In the genomic region with DNA sequence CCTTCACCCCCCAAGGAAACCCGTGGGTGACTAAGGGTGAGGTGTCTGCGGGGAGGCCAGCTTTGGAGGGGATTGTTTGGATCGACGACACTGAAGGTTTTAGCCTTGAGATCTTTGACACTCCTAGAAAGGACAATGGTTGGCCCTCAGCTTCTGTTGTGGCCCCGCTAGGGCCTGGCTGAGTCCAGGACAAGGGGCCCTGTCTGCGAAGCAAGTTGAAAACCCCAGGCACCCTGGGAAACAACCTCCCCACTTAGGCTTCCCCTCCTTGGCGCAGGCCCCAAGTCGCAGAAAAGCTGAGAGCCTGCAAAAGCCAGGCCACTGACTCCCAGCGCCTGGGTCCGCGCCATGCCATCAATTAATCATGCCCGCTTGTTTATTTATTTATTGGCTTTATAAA, we compare ENCODE assay signal across 8 mouse cellular contexts. TPM values are rescaled to one million over a fixed set of nuclear protein-coding genes. Genes with fewer than 3 reads are reported as not detected.
DNase-seq lines count a peak whose midpoint lies in the region; ATAC-seq lines count a peak whose summit lies in the region.

TSS of gene Atp2b2 (minus strand) at position 282 of the 400 bp plus-strand sequence.

- H3K9me3 ChIP-seq in hindbrain, embryonic 10.5 days: no peaks in the 10 kb centered on the region
- H3K9me3 ChIP-seq in liver, embryonic 13.5 days (replicated peaks): no peaks in the 10 kb centered on the region

- DNase-seq in kidney, postnatal 10 days: peak; percentile 7
- DNase-seq in kidney, postnatal 14 days: no peak
- peak; percentile 47 for DNase-seq in cerebellum, adult 8-10 months
- DNase-seq in hindbrain, embryonic 10.5 days (ENCODE audit: low spot score): peak; percentile 22
- no peak for DNase-seq in liver, embryonic 13.5 days
- DNase-seq in natural killer cell, adult 2 months (ENCODE audit: low spot score in 2 of 2): no peak
- DNase-seq in gastrocnemius, postnatal 4 days (ENCODE audit: low spot score in 2 of 2): no peak
- DNase-seq in thymus, postnatal 25 days: no peak

- peaks cover 13% of the 10 kb centered on the region for H3K4me1 ChIP-seq in hindbrain, embryonic 10.5 days (replicated peaks)
- H3K4me1 ChIP-seq in liver, embryonic 13.5 days (replicated peaks): no peaks in the 10 kb centered on the region

- whole genome bisulfite sequencing in hindbrain, embryonic 10.5 days: 32% methylated on average over 12 of the region's 12 CpGs
- 28% methylated on average over 12 of the region's 12 CpGs for WGBS in liver, embryonic 13.5 days (ENCODE audit: insufficient replicate concordance)

- H3K27me3 ChIP-seq in hindbrain, embryonic 10.5 days (ENCODE audit: insufficient read depth, poor library complexity, severe bottlenecking): peaks cover 76% of the 10 kb centered on the region
- H3K27me3 ChIP-seq in liver, embryonic 13.5 days: peaks cover 62% of the 10 kb centered on the region

- H3K27ac ChIP-seq in hindbrain, embryonic 10.5 days: peak within 1 kb of the TSS; percentile 77
- no peak within 1 kb of the TSS for H3K27ac ChIP-seq in liver, embryonic 13.5 days

- ATAC-seq in liver, embryonic 13.5 days (ENCODE audit: low read depth): no peak

- no peaks in the 10 kb centered on the region for H3K36me3 ChIP-seq in hindbrain, embryonic 10.5 days
- no peaks in the 10 kb centered on the region for H3K36me3 ChIP-seq in liver, embryonic 13.5 days

- peak within 1 kb of the TSS; percentile 70 for H3K4me3 ChIP-seq in hindbrain, embryonic 10.5 days
- peak within 1 kb of the TSS; percentile 16; the same call in 1 of the 2 replicates for H3K4me3 ChIP-seq in liver, embryonic 13.5 days (replicated peaks)

- H3K9ac ChIP-seq in liver, embryonic 13.5 days: no peak within 1 kb of the TSS

- H3K4me2 ChIP-seq in liver, embryonic 13.5 days: peak within 1 kb of the TSS; percentile 41

RNA-seq across cellular contexts. Expression of gene Atp2b2, which starts in this region (rescaled TPM):
- 1.7 and 5.8 TPM in 2 replicates for polyA plus RNA-seq in hindbrain, embryonic 10.5 days (2016; fragmentation: Nextera tagmentation; extraction: Ambion mirVana)
- polyA plus RNA-seq in liver, embryonic 13.5 days (2015; fragmentation: Nextera tagmentation; extraction: Ambion mirVana): 0.58 and 0.72 TPM in 2 replicates
- under 1 TPM; 0.49 to 0.54 TPM for total RNA-seq in gastrocnemius, postnatal 4 days (2021)

Comparison
In these comparisons a context has a peak if more than half of its experiments do, and no peak if none do; other contexts are left out.
1. DNase-seq: peak in kidney, postnatal 10 days (single experiment), cerebellum, adult 8-10 months (single experiment) and hindbrain, embryonic 10.5 days (single experiment); none in kidney, postnatal 14 days (single experiment), liver, embryonic 13.5 days (single experiment), natural killer cell, adult 2 months (0 of 2), gastrocnemius, postnatal 4 days (0 of 2) and thymus, postnatal 25 days (single experiment).